Mouse (Mus musculus) kidney, adult 2 months (tissue): ENCODE measurements around the gene Scml4.

Source experiments
- CTCF ChIP-seq: fragments of 200-500 bp; conservative IDR thresholded peaks from 2 replicates; pipeline ENCODE4 v1.5.1; 2011; ENCODE audit warnings: low read depth, mild to moderate bottlenecking, control low read depth, low read length, moderate library complexity, mixed read lengths; ENCODE audit not compliant: insufficient read depth, insufficient read length
- POLR2A ChIP-seq: fragments of 200-500 bp; IDR thresholded peaks from one replicate; pipeline ENCODE4 v1.6.1; 2011; ENCODE audit warnings: low read depth, low read length, control low read depth

GRCm38 (mm10) chr10:42825923-42826322 is 34.2 kb upstream of the Scml4 start:
- TF ChIP-seq POLR2A (no peak), CTCF (no peak)
